Mouse (Mus musculus): ENCODE results near the gene Rab22a. TPM values are rescaled to one million over a fixed set of nuclear protein-coding genes. Genes with fewer than 3 reads are reported as not detected.
"Not testable (repeated sequence)": the region's sequence is repeated elsewhere in the genome, so short reads cannot be mapped to it uniquely, and the experiment has no call there.

Rab22a gene
- polyA plus RNA-seq, 1 experiment from 2014 or later = 27.3 TPM

DNA sequence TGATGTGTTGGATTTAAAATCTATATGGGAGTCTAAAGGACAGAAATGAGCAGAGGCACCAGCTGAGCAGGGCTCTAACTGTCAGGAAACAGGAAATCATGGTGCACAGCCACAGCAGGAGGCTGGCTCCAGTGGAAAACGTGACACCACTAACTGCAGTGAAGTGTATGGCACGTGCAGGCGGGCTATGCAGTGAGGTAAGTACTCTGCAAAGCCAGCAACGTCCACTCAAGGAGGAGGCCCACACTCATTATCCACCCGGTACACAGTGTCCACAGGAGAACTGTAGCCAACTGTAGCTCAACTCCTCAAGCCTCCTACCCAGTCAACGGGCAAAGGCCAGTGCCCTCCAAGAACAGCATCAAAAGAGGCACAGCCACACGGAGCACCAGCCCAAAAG is 34.9 kb upstream of the Rab22a start:
- Histone ChIP-seq H3K4me3 (ENCODE audit: low read depth, low read length) (no peak overlapping the region), H3K27ac (ENCODE audit: low read length) (no peak overlapping the region), H3K36me3 (ENCODE audit: insufficient read depth, low read length) (no peaks in the 10 kb centered on the region), H3K27me3 (replicated peaks; ENCODE audit: insufficient read depth, low read length) (no peaks in the 10 kb centered on the region), H3K4me1 (ENCODE audit: insufficient read depth, low read depth, low read length) (peaks cover 3% of the 10 kb centered on the region; the same call in 1 of the 2 replicates), H3K4me2 (replicated peaks; ENCODE audit: low read depth, low read length) (no peak overlapping the region), H3K9me3 (ENCODE audit: low read length) (no peaks in the 10 kb centered on the region), H3K9ac (replicated peaks; ENCODE audit: low read depth) (no peak overlapping the region)
- no peak for TF ChIP-seq CTCF (IDR thresholded peaks at IDR 0.05)
- ATAC-seq (peak; percentile 75), DNase-seq (ENCODE audit: low spot score) (peak; percentile 44)
- 48% methylated on average over 7 of the region's 7 CpGs for WGBS

GRCm38 (mm10) chr2:173625786-173626185 is 33.8 kb upstream of the Rab22a start:
- no peaks in the 10 kb centered on the region for H3K27me3 ChIP-seq (replicated peaks; ENCODE audit: insufficient read depth, low read length)
- H3K9ac ChIP-seq (replicated peaks; ENCODE audit: low read depth) = no peak overlapping the region
- H3K27ac ChIP-seq (ENCODE audit: low read length) = no peak overlapping the region
- no peak for TF ChIP-seq EP300 (IDR thresholded peaks at IDR 0.05)
- TF ChIP-seq CTCF (IDR thresholded peaks at IDR 0.05) = no peak
- 95% methylated on average over 3 of the region's 3 CpGs for WGBS
- no peak for DNase-seq (ENCODE audit: low spot score)
- H3K36me3 ChIP-seq (ENCODE audit: insufficient read depth, low read length) = no peaks in the 10 kb centered on the region
- no peak overlapping the region for H3K4me3 ChIP-seq (ENCODE audit: low read depth, low read length)
- peaks cover 3% of the 10 kb centered on the region; the same call in 1 of the 2 replicates for H3K4me1 ChIP-seq (ENCODE audit: insufficient read depth, low read depth, low read length)
- no peaks in the 10 kb centered on the region for H3K9me3 ChIP-seq (ENCODE audit: low read length)
- no peak for ATAC-seq
- no peak overlapping the region for H3K4me2 ChIP-seq (replicated peaks; ENCODE audit: low read depth, low read length)

DNA sequence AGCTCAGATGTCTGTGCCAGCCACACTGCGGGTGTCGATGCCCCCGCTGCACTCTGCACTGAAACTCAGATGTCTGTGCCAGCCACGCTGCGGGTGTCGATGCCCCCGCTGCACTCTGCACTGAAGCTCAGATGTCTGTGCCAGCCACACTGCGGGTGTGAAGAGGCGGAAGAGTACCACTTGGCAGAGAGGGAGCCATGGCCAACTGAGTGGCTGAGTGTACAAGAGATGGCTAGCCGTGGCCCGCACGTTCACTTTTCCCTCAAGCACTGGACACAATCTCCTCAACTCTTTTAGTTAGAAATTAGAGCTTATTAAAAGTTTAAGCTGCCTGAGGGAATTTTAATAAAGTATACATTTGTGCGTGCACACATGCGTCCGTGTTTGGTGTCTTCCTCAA is 25.5 kb upstream of the Rab22a start:
- not testable (repeated sequence) for DNase-seq (ENCODE audit: low spot score); H3K4me2 ChIP-seq (replicated peaks; ENCODE audit: low read depth, low read length); H3K36me3 ChIP-seq (ENCODE audit: insufficient read depth, low read length); H3K4me1 ChIP-seq (ENCODE audit: insufficient read depth, low read depth, low read length); ATAC-seq; H3K9me3 ChIP-seq (ENCODE audit: low read length); H3K9ac ChIP-seq (replicated peaks; ENCODE audit: low read depth); H3K27ac ChIP-seq (ENCODE audit: low read length); H3K4me3 ChIP-seq (ENCODE audit: low read depth, low read length); H3K27me3 ChIP-seq (replicated peaks; ENCODE audit: insufficient read depth, low read length)
- 83% methylated on average over 15 of the region's 15 CpGs for WGBS

DNA sequence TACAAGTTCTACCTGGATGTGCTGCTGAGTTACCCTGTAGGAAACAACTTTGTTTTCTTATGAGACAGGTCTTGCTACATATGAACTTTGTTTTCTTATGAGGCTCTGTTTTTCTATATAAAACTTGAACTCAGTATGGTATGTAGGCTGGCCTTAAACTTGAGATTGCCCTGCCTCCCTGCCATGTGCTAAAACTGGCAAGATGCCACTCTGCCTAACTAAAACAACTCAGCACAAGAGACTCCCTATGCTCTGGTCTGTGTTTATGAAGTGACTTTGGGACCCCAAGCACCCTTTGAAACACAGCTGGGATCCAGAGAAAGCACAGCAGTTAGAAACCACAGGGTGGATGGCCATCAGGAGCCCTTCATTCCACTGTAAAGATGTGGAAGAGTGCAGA is 18.2 kb upstream of the Rab22a start:
- H3K4me2 ChIP-seq (replicated peaks; ENCODE audit: low read depth, low read length) = no peak overlapping the region
- no peak overlapping the region for H3K27ac ChIP-seq (ENCODE audit: low read length)
- DNase-seq (ENCODE audit: low spot score) = peak; percentile 46
- no peaks in the 10 kb centered on the region for H3K36me3 ChIP-seq (ENCODE audit: insufficient read depth, low read length)
- ATAC-seq = peak; percentile 60
- H3K27me3 ChIP-seq (replicated peaks; ENCODE audit: insufficient read depth, low read length) = no peaks in the 10 kb centered on the region
- TF ChIP-seq EP300 (IDR thresholded peaks at IDR 0.05) (no peak), CTCF (IDR thresholded peaks at IDR 0.05) (no peak)
- H3K9me3 ChIP-seq (ENCODE audit: low read length) = no peaks in the 10 kb centered on the region
- H3K9ac ChIP-seq (replicated peaks; ENCODE audit: low read depth) = no peak overlapping the region
- H3K4me3 ChIP-seq (ENCODE audit: low read depth, low read length) = no peak overlapping the region
- H3K4me1 ChIP-seq (ENCODE audit: insufficient read depth, low read depth, low read length) = no peaks in the 10 kb centered on the region

GRCm38 (mm10) chr2:173642262-173642999 is 17.1 kb upstream of the Rab22a start:
- no peak for TF ChIP-seq EP300 (IDR thresholded peaks at IDR 0.05)
- no peak for TF ChIP-seq CTCF (IDR thresholded peaks at IDR 0.05)
- Histone ChIP-seq H3K4me3 (ENCODE audit: low read depth, low read length) (no peak overlapping the region), H3K27ac (ENCODE audit: low read length) (no peak overlapping the region), H3K27me3 (replicated peaks; ENCODE audit: insufficient read depth, low read length) (no peaks in the 10 kb centered on the region), H3K9ac (replicated peaks; ENCODE audit: low read depth) (no peak overlapping the region), H3K36me3 (ENCODE audit: insufficient read depth, low read length) (no peaks in the 10 kb centered on the region), H3K4me1 (ENCODE audit: insufficient read depth, low read depth, low read length) (no peaks in the 10 kb centered on the region), H3K4me2 (replicated peaks; ENCODE audit: low read depth, low read length) (no peak overlapping the region), H3K9me3 (ENCODE audit: low read length) (no peaks in the 10 kb centered on the region)
- DNase-seq (ENCODE audit: low spot score) = no peak
- no peak for ATAC-seq
- 73% methylated on average over 15 of the region's 15 CpGs for WGBS

DNA sequence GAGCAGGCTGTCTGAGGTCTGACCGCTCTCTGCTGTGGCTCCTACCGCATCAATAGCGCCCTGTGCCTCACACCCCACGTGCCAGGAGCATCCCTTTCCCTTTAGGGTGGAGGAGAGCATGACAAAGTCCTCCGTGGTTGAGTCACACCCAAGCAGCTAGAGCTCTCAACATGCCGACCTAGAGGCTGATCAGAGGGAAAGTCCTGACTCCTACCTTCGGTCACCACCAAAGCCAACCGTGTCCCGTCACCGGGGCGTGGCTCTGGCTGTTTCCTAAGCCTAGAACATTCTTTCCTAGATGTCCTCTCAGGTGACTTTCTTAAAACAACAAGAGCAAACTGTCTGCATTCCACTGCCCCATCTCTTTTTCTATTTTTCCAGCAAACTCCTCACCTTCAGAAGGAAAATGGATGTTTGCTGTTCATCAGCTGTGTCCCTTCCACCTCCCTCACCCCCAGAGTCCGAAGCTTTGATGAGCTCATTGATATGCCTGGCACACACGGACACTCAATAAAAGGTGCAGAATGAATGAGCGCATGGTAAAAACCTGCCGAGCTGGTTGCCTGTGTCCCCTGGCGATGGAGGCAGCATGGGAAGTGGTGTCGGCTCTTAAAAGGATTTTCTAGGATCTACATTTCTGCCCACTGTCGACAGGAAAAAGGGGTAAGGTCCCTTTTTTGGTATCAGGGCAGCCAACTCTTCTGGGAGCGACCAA is 12.2 kb upstream of the Rab22a start:
- Histone ChIP-seq H3K27ac (ENCODE audit: low read length) (no peak overlapping the region), H3K36me3 (ENCODE audit: insufficient read depth, low read length) (no peaks in the 10 kb centered on the region), H3K9me3 (ENCODE audit: low read length) (no peaks in the 10 kb centered on the region), H3K9ac (replicated peaks; ENCODE audit: low read depth) (no peak overlapping the region), H3K4me1 (ENCODE audit: insufficient read depth, low read depth, low read length) (no peaks in the 10 kb centered on the region), H3K4me3 (ENCODE audit: low read depth, low read length) (no peak overlapping the region), H3K4me2 (replicated peaks; ENCODE audit: low read depth, low read length) (no peak overlapping the region), H3K27me3 (replicated peaks; ENCODE audit: insufficient read depth, low read length) (no peaks in the 10 kb centered on the region)
- TF ChIP-seq CTCF (IDR thresholded peaks at IDR 0.05) (no peak), EP300 (IDR thresholded peaks at IDR 0.05) (no peak)
- ATAC-seq (peak; percentile 60), DNase-seq (ENCODE audit: low spot score) (peak; percentile 45)
- WGBS = 78% methylated on average over 19 of the region's 19 CpGs

Measured in lung, postnatal 0 days (tissue).